Mouse (Mus musculus) hindbrain, embryonic 13.5 days (tissue): ENCODE results near the gene Dnajc6. TPM values are rescaled to one million over a fixed set of nuclear protein-coding genes. Genes with fewer than 3 reads are reported as not detected.

ENCODE experiments used
- ATAC-seq: fragments of 200-750 bp; cut with Nextera tagmentation; 2 replicates; pipeline ENCODE4 v1.8.0; 2017; ENCODE audit warnings: moderate TSS enrichment; ENCODE audit not compliant: low FRiP score
- H3K27ac ChIP-seq: fragments of 300-500 bp; sonication (generic); 2 replicates; pipeline ENCODE4 v1.5.1; 2015; ENCODE audit warnings: inconsistent platforms, mild to moderate bottlenecking, moderate library complexity
- H3K27me3 ChIP-seq: fragments of 300-500 bp; sonication (generic); 2 replicates; pipeline ENCODE4 v1.6.1; 2015; ENCODE audit warnings: mild to moderate bottlenecking, inconsistent platforms
- H3K36me3 ChIP-seq: fragments of 300-500 bp; sonication (generic); 2 replicates; pipeline ENCODE4 v1.6.1; 2015; ENCODE audit warnings: mild to moderate bottlenecking, inconsistent platforms
- H3K4me1 ChIP-seq: fragments of 300-500 bp; sonication (generic); replicated peaks from 2 replicates; pipeline ENCODE4 v1.6.1; 2015; ENCODE audit warnings: inconsistent platforms
- H3K4me2 ChIP-seq: fragments of 300-500 bp; sonication (generic); 2 replicates; pipeline ENCODE4 v1.6.1; 2015; ENCODE audit warnings: inconsistent platforms, mild to moderate bottlenecking, moderate library complexity
- H3K4me3 ChIP-seq: fragments of 300-500 bp; sonication (generic); 2 replicates; pipeline ENCODE4 v1.5.1; 2015; ENCODE audit warnings: mild to moderate bottlenecking, inconsistent platforms
- H3K9ac ChIP-seq: fragments of 300-500 bp; sonication (generic); 2 replicates; pipeline ENCODE4 v1.6.1; 2015; ENCODE audit warnings: mild to moderate bottlenecking, inconsistent platforms
- H3K9me3 ChIP-seq: fragments of 300-500 bp; sonication (generic); 2 replicates; pipeline ENCODE4 v1.6.1; 2016; ENCODE audit warnings: inconsistent platforms
- WGBS: fragments of 180-500 bp; shearing (Covaris S2); methylation state at CpG from one replicate; pipeline ENCODE4 v1.1.7; 2015; 5-methylcytosine and 5-hydroxymethylcytosine counted together
- polyA plus RNA-seq: library from polyadenylated mRNA; unstranded; fragments of >200 nt; fragmentation: Nextera tagmentation; extraction: Ambion mirVana; gene quantifications from 2 replicates; pipeline ENCODE4 v1.2.1, GENCODE M21; 2015

Gene Dnajc6
- polyA plus RNA-seq, 1 experiment from 2014 or later: 31.2 TPM

DNA sequence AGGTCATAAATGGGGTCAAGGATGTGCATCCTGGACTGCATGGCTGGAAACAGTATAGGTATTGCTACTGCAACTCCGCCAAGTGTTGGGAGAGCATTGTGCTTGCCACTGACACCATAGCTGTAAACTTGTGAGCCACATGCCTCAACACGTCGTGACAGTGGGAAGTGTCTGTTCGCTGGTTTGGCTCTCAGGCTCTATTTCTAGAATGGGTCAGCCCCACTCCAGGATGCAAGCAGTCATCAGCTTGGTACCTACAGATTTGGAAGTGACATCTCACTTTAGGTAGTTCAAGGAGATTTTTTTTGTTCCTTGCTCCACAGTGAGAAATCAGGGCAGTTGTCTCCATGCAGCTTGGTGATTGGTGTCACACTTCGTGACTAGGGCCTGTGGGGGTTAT lies 124.8 kb downstream of the Dnajc6 start:
- Histone ChIP-seq H3K36me3 (peaks cover 73% of the 10 kb centered on the region), H3K9ac (no peak overlapping the region), H3K9me3 (no peaks in the 10 kb centered on the region), H3K4me2 (no peak overlapping the region), H3K4me1 (no peaks in the 10 kb centered on the region), H3K27me3 (no peaks in the 10 kb centered on the region), H3K27ac (no peak overlapping the region), H3K4me3 (no peak overlapping the region)
- 95% methylated on average over 5 of the region's 5 CpGs for WGBS
- no peak for ATAC-seq

GRCm38 (mm10) chr4:101625278-101625677 lies 128.8 kb downstream of the Dnajc6 start:
- WGBS: 95% methylated on average over 5 of the region's 5 CpGs
- Histone ChIP-seq H3K9ac (no peak overlapping the region), H3K36me3 (peaks cover 72% of the 10 kb centered on the region), H3K27ac (no peak overlapping the region), H3K27me3 (no peaks in the 10 kb centered on the region), H3K4me3 (no peak overlapping the region), H3K4me2 (no peak overlapping the region), H3K4me1 (no peaks in the 10 kb centered on the region), H3K9me3 (no peaks in the 10 kb centered on the region)
- no peak for ATAC-seq

- ATAC-seq: no peak
- WGBS: 81% methylated on average over 2 of the region's 2 CpGs
- H3K36me3 ChIP-seq: peaks cover 77% of the 10 kb centered on the region
Observed at GRCm38 (mm10) chr4:101635596-101635995, 139.1 kb downstream of the Dnajc6 start.

GRCm38 (mm10) chr4:101637472-101637871 lies 141.0 kb downstream of the Dnajc6 start:
- peaks cover 77% of the 10 kb centered on the region for H3K36me3 ChIP-seq
- no peak overlapping the region for H3K9ac ChIP-seq
- no peak overlapping the region for H3K27ac ChIP-seq
- H3K27me3 ChIP-seq: no peaks in the 10 kb centered on the region
- ATAC-seq: no peak
- WGBS: 87% methylated on average over 1 of the region's 1 CpGs
- no peak overlapping the region for H3K4me3 ChIP-seq
- no peak overlapping the region for H3K4me2 ChIP-seq
- H3K9me3 ChIP-seq: no peaks in the 10 kb centered on the region
- H3K4me1 ChIP-seq: no peaks in the 10 kb centered on the region

More at GRCm38 (mm10) chr4:101635596-101635995, 139.1 kb downstream of the Dnajc6 start:
- no peaks in the 10 kb centered on the region for H3K9me3 ChIP-seq
- H3K9ac ChIP-seq: no peak overlapping the region
- no peak overlapping the region for H3K4me3 ChIP-seq
- no peak overlapping the region for H3K27ac ChIP-seq
- no peak overlapping the region for H3K4me2 ChIP-seq
- H3K4me1 ChIP-seq: no peaks in the 10 kb centered on the region
- no peaks in the 10 kb centered on the region for H3K27me3 ChIP-seq

DNA sequence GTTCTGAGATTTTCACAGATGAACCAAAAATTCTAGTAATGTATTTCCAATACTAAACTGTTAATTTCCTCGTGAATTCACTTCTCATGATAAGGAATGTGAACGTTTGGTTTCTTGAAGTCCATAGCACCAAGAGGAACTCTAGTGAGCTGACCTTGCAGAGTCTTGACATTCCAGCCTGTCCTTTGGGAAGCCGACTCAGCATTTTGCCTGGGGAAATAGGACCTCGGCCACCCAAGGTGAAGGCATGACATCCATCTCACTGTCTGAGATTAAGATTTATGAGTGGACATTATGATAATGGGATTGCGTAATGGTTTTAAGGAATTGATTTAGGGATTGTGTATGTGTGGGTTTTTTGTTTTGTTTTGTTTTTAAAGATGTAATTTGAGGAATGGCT lies 144.2 kb downstream of the Dnajc6 start:
- Histone ChIP-seq H3K4me3 (no peak overlapping the region), H3K27me3 (no peaks in the 10 kb centered on the region), H3K9ac (no peak overlapping the region), H3K27ac (no peak overlapping the region), H3K9me3 (no peaks in the 10 kb centered on the region), H3K4me2 (no peak overlapping the region), H3K36me3 (peaks cover 53% of the 10 kb centered on the region), H3K4me1 (no peaks in the 10 kb centered on the region)
- WGBS: 78% methylated on average over 5 of the region's 5 CpGs
- no peak for ATAC-seq

- peaks cover 35% of the 10 kb centered on the region for H3K36me3 ChIP-seq
- H3K4me2 ChIP-seq: no peak overlapping the region
- peaks cover 5% of the 10 kb centered on the region for H3K4me1 ChIP-seq
- H3K9me3 ChIP-seq: no peaks in the 10 kb centered on the region
- no peak overlapping the region for H3K4me3 ChIP-seq
- H3K9ac ChIP-seq: no peak overlapping the region
- H3K27me3 ChIP-seq: no peaks in the 10 kb centered on the region
- no peak overlapping the region for H3K27ac ChIP-seq
- ATAC-seq: no peak
- WGBS: 89% methylated on average over 6 of the region's 6 CpGs
Observed at GRCm38 (mm10) chr4:101642708-101643107, 146.3 kb downstream of the Dnajc6 start.

GRCm38 (mm10) chr4:101643216-101643615 lies 146.8 kb downstream of the Dnajc6 start:
- peaks cover 5% of the 10 kb centered on the region for H3K4me1 ChIP-seq
- no peak overlapping the region for H3K27ac ChIP-seq
- H3K4me3 ChIP-seq: no peak overlapping the region
- H3K27me3 ChIP-seq: no peaks in the 10 kb centered on the region
- no peak overlapping the region for H3K9ac ChIP-seq
- H3K9me3 ChIP-seq: no peaks in the 10 kb centered on the region
- no peak overlapping the region for H3K4me2 ChIP-seq
- ATAC-seq: no peak
- 87% methylated on average over 4 of the region's 4 CpGs for WGBS
- H3K36me3 ChIP-seq: peaks cover 30% of the 10 kb centered on the region

GRCm38 (mm10) chr4:101646857-101647195 lies 150.4 kb downstream of the Dnajc6 start:
- Histone ChIP-seq H3K4me1 (peaks cover 21% of the 10 kb centered on the region), H3K36me3 (0 out of 2 replicates have a peak, but pooled peaks cover 2% of the 10 kb centered on the region), H3K4me3 (peak overlapping the region; percentile 57), H3K9ac (peak overlapping the region; percentile 63), H3K27me3 (no peaks in the 10 kb centered on the region), H3K9me3 (no peaks in the 10 kb centered on the region), H3K27ac (peak overlapping the region; percentile 94), H3K4me2 (peak overlapping the region; percentile 62)
- ATAC-seq: no peak; the same call in 1 of the 2 replicates
- under 1% methylated on average over 8 of the region's 8 CpGs for WGBS

DNA sequence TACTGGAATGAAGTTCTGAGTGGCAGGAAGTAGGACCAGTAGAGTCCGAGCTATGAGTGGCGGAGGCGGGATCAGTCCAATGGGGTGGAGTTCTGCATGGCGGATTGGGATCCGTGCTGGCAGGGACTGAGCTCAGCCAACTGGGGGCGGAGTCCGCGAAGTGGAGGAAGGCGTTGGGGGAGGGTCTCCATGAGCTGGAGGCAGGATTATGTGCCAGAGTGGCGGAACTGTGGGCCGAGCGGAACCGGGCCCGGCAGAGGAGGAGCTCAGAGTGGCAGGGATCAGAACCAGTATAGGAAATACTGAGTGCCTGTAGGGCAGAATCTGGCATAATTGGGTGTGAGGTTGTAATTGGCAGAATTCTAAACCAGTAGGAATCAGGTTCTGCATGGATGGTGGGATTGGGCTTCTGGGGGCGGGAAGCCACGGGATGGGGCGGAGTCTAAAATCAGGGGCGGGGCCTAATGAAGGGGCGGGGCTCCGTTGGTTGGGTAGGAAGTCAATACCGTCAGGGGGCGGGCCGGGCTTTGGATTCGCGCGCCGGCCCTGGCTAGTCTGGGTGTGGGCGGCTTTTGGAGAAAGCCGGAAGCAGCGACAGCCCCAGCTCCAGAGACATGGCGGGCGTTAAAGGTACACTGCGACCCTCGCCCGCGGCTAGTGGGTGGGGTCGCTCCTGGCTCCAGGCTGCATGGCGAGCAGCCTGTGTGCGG lies 150.9 kb downstream of the Dnajc6 start, which contains the start of gene Leprot:
Gene Leprot, plus strand, starts transcription at position 523 of the 710 bp plus-strand sequence.
- Histone ChIP-seq H3K9me3 (no peaks in the 10 kb centered on the region), H3K27me3 (no peaks in the 10 kb centered on the region), H3K4me1 (peaks cover 21% of the 10 kb centered on the region), H3K9ac (peak within 1 kb of the TSS; percentile 87), H3K27ac (peak within 1 kb of the TSS; percentile 94), H3K4me3 (peak within 1 kb of the TSS; percentile 57), H3K4me2 (peak within 1 kb of the TSS; percentile 62), H3K36me3 (0 out of 2 replicates have a peak, but pooled peaks cover 2% of the 10 kb centered on the region)
- 1% methylated on average over 39 of the region's 39 CpGs for WGBS
- ATAC-seq: peak; percentile 99

DNA sequence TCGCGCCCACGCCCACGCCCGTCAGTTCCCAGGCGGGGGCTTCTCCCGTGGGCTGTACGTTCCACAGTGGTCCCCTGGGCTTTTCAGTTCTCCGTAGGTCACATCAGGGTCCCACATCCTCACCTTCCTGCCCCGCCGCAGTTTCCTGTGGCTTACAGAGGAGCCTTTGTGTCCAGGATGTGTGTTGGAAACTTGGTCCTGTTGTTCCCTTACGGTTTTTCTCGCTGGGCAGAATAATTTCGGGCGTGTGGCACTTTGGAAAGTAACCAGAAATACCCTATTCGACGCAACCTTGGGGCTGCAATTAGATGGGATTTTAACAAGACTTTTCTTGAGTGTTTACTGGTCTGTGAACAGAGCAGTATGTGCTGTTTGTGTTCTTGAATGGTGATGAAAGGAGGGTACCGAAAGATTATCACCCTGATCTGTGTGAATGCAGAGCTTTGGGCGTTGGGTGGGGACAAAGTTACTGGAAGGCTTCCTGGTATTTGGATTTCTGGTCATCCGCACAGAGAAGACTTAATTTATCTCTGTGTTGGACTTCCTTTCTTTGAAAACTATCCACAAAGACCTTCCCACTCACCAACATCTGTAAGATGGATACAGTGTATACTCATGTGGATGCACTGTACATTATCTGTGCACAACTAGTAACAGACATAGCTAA lies 151.7 kb downstream of the Dnajc6 start:
- Histone ChIP-seq H3K27me3 (no peaks in the 10 kb centered on the region), H3K27ac (peak overlapping the region; percentile 94), H3K36me3 (no peaks in the 10 kb centered on the region), H3K9ac (peak overlapping the region; percentile 87), H3K4me2 (peak overlapping the region; percentile 53), H3K9me3 (no peaks in the 10 kb centered on the region), H3K4me3 (peak overlapping the region; percentile 57), H3K4me1 (peaks cover 21% of the 10 kb centered on the region)
- 1% methylated on average over 20 of the region's 20 CpGs for WGBS
- ATAC-seq: no peak

- 85% methylated on average over 1 of the region's 1 CpGs for WGBS
- peak overlapping the region; percentile 87; the same call in 1 of the 2 replicates for H3K9ac ChIP-seq
- H3K27me3 ChIP-seq: no peaks in the 10 kb centered on the region
- H3K36me3 ChIP-seq: no peaks in the 10 kb centered on the region
- no peak for ATAC-seq
- H3K27ac ChIP-seq: no peak overlapping the region
- peak overlapping the region; percentile 53 for H3K4me2 ChIP-seq
- peak overlapping the region; percentile 57 for H3K4me3 ChIP-seq
- peaks cover 21% of the 10 kb centered on the region for H3K4me1 ChIP-seq
- no peaks in the 10 kb centered on the region for H3K9me3 ChIP-seq
Observed at GRCm38 (mm10) chr4:101648745-101649144, 152.3 kb downstream of the Dnajc6 start.

- peaks cover 21% of the 10 kb centered on the region for H3K4me1 ChIP-seq
- H3K27me3 ChIP-seq: no peaks in the 10 kb centered on the region
- no peaks in the 10 kb centered on the region for H3K9me3 ChIP-seq
- no peak for ATAC-seq
- H3K9ac ChIP-seq: no peak overlapping the region
- 89% methylated on average over 2 of the region's 2 CpGs for WGBS
- 0 out of 2 replicates have a peak, but pooled peaks cover 3% of the 10 kb centered on the region for H3K36me3 ChIP-seq
- H3K4me2 ChIP-seq: no peak overlapping the region
- H3K4me3 ChIP-seq: no peak overlapping the region
- H3K27ac ChIP-seq: no peak overlapping the region
Observed at GRCm38 (mm10) chr4:101650961-101651360, 154.5 kb downstream of the Dnajc6 start.
